Mouse (Mus musculus) limb, embryonic 14.5 days (tissue): ENCODE data around the gene Tsga13. TPM values are rescaled to one million over a fixed set of nuclear protein-coding genes. Genes with fewer than 3 reads are reported as not detected.

Experiments used
- ATAC-seq: fragments of 200-750 bp; cut with Nextera tagmentation; 2 replicates; pipeline ENCODE4 v1.8.0; 2017; ENCODE audit warnings: low read depth, moderate number of reproducible peaks, moderate TSS enrichment; ENCODE audit not compliant: low FRiP score
- DNase-seq: peaks from one replicate; pipeline ENCODE4 v3.0.0-alpha.2; 2015; ENCODE audit warnings: low spot score
- H3K27ac ChIP-seq: fragments of 300-500 bp; sonication (generic); replicated peaks from 2 replicates; pipeline ENCODE4 v1.5.1; 2014; ENCODE audit warnings: low read depth, mild to moderate bottlenecking, low read length, moderate library complexity, mixed read lengths
- H3K27me3 ChIP-seq: fragments of 300-500 bp; sonication (generic); 2 replicates; pipeline ENCODE4 v1.6.1; 2014; ENCODE audit warnings: low read length, mixed read lengths; ENCODE audit not compliant: control insufficient read depth, insufficient read depth
- H3K36me3 ChIP-seq: fragments of 300-500 bp; sonication (generic); 2 replicates; pipeline ENCODE4 v1.6.1; 2014; ENCODE audit warnings: mild to moderate bottlenecking, low read length, moderate library complexity, mixed read lengths; ENCODE audit not compliant: control insufficient read depth, insufficient read depth
- H3K4me1 ChIP-seq: fragments of 300-500 bp; sonication (generic); 2 replicates; pipeline ENCODE4 v1.6.1; 2014; ENCODE audit warnings: antibody characterized with exemption, low read length, mixed read lengths; ENCODE audit not compliant: control insufficient read depth, insufficient read depth
- H3K4me2 ChIP-seq: fragments of 300-500 bp; sonication (generic); replicated peaks from 2 replicates; pipeline ENCODE4 v1.6.1; 2014; ENCODE audit warnings: low read depth, mild to moderate bottlenecking, low read length, moderate library complexity; ENCODE audit not compliant: severe bottlenecking
- H3K4me3 ChIP-seq: fragments of 300-500 bp; sonication (generic); replicated peaks from 2 replicates; pipeline ENCODE4 v1.5.1; 2014; ENCODE audit warnings: low read length
- H3K9ac ChIP-seq: fragments of 300-500 bp; sonication (generic); 2 replicates; pipeline ENCODE4 v1.6.1; 2014; ENCODE audit warnings: mild to moderate bottlenecking, low read depth, low read length, moderate library complexity; ENCODE audit not compliant: severe bottlenecking
- H3K9me3 ChIP-seq: fragments of 300-500 bp; sonication (generic); 2 replicates; pipeline ENCODE4 v1.6.1; 2016; ENCODE audit warnings: low read length; ENCODE audit not compliant: control insufficient read depth
- POLR2A ChIP-seq: fragments of 200-500 bp; IDR thresholded peaks from 2 replicates; pipeline ENCODE4 v1.8.0; 2012; ENCODE audit warnings: inconsistent platforms, mild to moderate bottlenecking, moderate library complexity, borderline replicate concordance; ENCODE audit not compliant: insufficient read depth, insufficient read length; ENCODE audit errors: extremely low read depth
- WGBS: fragments of 180-500 bp; shearing (Covaris S2); extraction: QIAGEN DNeasy Blood & Tissue Kit; methylation state at CpG from one replicate; pipeline ENCODE4 v1.1.7; 2014; 5-methylcytosine and 5-hydroxymethylcytosine counted together
- polyA plus RNA-seq, 2 experiments: library from polyadenylated mRNA; depleted of rRNA in 1 of 2; stranded (reverse) in 1 of 2; unstranded in 1 of 2; fragments of >200 nt; fragmentation: Nextera tagmentation in 1 of 2; extraction: Ambion mirVana in 1 of 2; gene quantifications; 2 replicates each; pipeline versions ENCODE4 v1.2.1 to v1.2.3; 2012 to 2014

The Tsga13 gene
- polyA plus RNA-seq, 2 experiments, result 0.28 to 0.31 TPM

DNA sequence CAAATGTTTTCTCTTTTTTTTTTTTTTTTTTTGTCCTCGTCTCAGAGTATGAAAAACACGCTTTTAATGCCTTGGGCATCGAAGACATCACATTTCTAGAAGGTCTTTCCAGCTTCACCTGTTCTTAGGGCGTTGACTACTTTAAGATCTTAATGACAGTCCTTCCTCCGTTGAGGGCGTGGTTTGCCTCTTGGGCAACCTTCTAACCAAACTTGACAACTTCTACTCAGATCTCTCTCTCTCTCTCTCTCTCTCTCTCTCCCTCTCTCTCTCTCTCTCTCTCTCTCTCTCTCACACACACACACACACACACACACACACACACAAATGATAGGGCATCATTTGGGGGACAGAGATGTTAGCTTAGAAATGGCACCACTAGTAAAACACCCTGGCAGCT is 17.9 kb downstream of the Tsga13 start:
- no peak for TF ChIP-seq POLR2A
- peak overlapping the region; percentile 70 for H3K4me2 ChIP-seq
- no peaks in the 10 kb centered on the region for H3K9me3 ChIP-seq
- whole genome bisulfite sequencing, result 66% methylated on average over 6 of the region's 6 CpGs
- H3K4me1 ChIP-seq, result peaks cover 14% of the 10 kb centered on the region
- no peaks in the 10 kb centered on the region for H3K36me3 ChIP-seq
- ATAC-seq, result no peak
- no peak overlapping the region for H3K4me3 ChIP-seq
- 0 out of 2 replicates have a peak overlapping the region, but pooled peaks have one; percentile 71 for H3K9ac ChIP-seq
- peak overlapping the region; percentile 98; the same call in 1 of the 2 replicates for H3K27ac ChIP-seq
- no peak for DNase-seq
- no peaks in the 10 kb centered on the region for H3K27me3 ChIP-seq

DNA sequence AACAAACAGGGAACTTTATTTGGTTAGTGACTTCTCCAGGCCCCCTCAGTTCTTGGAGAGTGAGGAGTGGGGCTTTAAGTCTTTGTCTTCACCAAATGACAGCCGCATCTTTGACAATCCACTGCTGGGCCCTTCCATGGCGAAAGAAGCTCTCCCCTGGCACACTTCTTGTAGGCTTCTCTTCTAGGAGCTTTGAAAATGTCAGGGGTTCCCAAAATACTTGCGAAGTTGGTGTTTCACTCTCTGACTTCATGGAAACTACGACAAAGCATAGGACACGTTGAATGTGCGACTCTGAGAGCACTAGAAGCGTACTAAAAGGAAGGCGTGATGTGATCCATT is 18.4 kb downstream of the Tsga13 start:
- Histone ChIP-seq H3K36me3 (no peaks in the 10 kb centered on the region), H3K4me2 (peak overlapping the region; percentile 70), H3K27ac (peak overlapping the region; percentile 98), H3K4me1 (peaks cover 14% of the 10 kb centered on the region), H3K27me3 (no peaks in the 10 kb centered on the region), H3K9me3 (no peaks in the 10 kb centered on the region), H3K4me3 (peak overlapping the region; percentile 68), H3K9ac (peak overlapping the region; percentile 71)
- WGBS, result 15% methylated on average over 8 of the region's 8 CpGs
- no peak for TF ChIP-seq POLR2A
- DNase-seq (no peak), ATAC-seq (no peak)

DNA sequence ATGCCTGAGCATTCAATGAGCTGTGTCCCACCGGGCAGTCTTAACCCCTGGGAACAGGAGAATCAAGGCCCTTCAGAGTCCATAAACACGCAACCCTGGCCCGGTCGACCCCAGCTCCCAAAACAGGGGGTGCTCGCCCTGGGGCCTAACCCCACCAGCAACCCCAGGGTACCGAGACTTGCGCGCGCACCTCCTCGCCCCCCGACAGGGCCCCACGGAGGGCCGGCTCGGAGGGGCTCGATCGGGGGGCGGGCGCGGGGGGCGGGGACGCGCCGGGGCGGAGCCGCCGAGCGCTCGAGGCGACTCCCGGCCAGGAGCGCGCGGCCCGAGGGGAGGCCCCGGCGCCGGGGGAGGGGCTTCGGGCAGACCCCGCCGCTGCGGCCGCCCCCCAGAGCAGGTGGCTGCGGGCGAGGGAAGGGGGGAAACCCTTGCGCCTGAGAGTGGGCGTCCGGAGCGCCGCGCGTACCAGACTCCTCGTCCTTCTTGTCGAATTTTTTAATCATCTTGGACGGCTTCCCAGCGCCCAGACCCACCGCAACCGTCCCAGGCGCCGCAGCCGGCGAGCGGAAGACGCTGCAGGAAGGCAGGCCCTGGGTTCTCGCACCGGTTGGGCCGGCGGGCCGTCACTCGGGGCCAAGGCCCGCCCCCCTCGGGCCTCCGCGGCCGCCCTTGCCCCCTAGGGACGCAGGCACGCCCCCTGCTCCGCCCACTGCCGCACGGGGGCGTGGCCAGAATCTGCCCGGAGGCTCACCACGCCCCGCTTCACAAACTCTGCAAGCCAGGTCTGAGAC is 19.0 kb downstream of the Tsga13 start, which contains the start of gene Copg2:
Copg2 (minus strand) TSS at position 600 of the 791 bp plus-strand sequence.
- peak within 1 kb of the TSS; percentile 98 for H3K27ac ChIP-seq

DNA sequence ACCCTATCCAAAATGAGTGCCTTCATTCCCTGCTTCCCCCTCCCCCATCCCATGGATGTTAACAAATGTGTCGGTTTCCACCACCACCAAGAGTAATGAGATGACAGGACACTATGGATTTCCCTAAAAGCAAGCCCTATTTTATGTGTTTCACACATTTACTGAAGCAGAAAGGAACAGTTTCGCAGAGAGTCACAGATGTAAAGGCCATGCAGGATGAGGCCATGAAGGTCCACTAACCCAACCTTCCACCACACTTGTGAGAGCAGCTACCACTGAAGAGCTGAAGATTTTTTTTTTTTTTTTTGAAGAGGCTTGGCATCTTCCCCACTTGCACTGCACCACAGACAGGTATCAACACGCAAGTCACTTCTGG is 19.6 kb downstream of the Tsga13 start:
- TF ChIP-seq POLR2A, result no peak
- 27% methylated on average over 3 of the region's 3 CpGs for WGBS
- H3K9me3 ChIP-seq, result no peaks in the 10 kb centered on the region
- ATAC-seq (peak; percentile 13; the same call in 1 of the 2 replicates), DNase-seq (no peak)
- peak overlapping the region; percentile 68 for H3K4me3 ChIP-seq
- H3K36me3 ChIP-seq, result no peaks in the 10 kb centered on the region
- peak overlapping the region; percentile 70 for H3K4me2 ChIP-seq
- H3K27ac ChIP-seq, result peak overlapping the region; percentile 98
- H3K27me3 ChIP-seq, result no peaks in the 10 kb centered on the region
- H3K4me1 ChIP-seq, result peaks cover 14% of the 10 kb centered on the region
- peak overlapping the region; percentile 71 for H3K9ac ChIP-seq

More for the DNA sequence above, 19.0 kb downstream of the Tsga13 start, which contains the start of gene Copg2:
- Histone ChIP-seq H3K36me3 (no peaks in the 10 kb centered on the region), H3K9me3 (no peaks in the 10 kb centered on the region), H3K27me3 (no peaks in the 10 kb centered on the region), H3K4me1 (peaks cover 14% of the 10 kb centered on the region), H3K4me2 (peak within 1 kb of the TSS; percentile 70), H3K9ac (peak within 1 kb of the TSS; percentile 71), H3K4me3 (peak within 1 kb of the TSS; percentile 68)
- ATAC-seq (peak; percentile 97), DNase-seq (peak; percentile 90)
- peak; percentile 70; the same call in 1 of the 2 replicates for TF ChIP-seq POLR2A
- WGBS, result 0% methylated on average over 24 of the region's 83 CpGs

DNA sequence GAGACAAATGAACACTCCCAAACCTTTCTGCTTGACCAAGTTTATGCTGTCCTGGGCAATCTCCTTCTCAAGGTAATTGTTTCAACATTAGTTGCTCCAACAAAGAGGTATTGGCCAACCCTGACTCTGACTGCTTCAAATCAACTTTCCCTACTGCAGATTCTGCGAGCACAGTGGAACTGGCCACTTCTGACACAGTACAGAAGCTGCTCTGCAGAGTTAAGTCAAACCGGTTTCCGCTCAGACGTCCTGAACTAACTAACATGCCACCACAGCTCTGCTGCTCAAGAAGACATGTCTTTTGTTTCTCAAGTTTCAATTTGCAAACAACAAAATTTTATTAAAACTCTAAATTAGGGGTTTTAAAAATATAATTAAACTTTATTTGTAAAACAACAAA is 22.3 kb downstream of the Tsga13 start:
- TF ChIP-seq POLR2A, result no peak
- Histone ChIP-seq H3K9ac (no peak overlapping the region), H3K4me2 (no peak overlapping the region), H3K27me3 (no peaks in the 10 kb centered on the region), H3K9me3 (no peaks in the 10 kb centered on the region), H3K36me3 (peaks cover 9% of the 10 kb centered on the region), H3K27ac (no peak overlapping the region), H3K4me3 (no peak overlapping the region), H3K4me1 (peaks cover 14% of the 10 kb centered on the region)
- WGBS, result 64% methylated on average over 4 of the region's 4 CpGs
- DNase-seq (no peak), ATAC-seq (no peak)
